Mouse (Mus musculus) T-helper 1 cell (primary cell): ENCODE measurements at regions not wholly inside any gene's neighbourhood (a gene's known extent, or its start where the extent isn't known, plus 50 kb on each side); places are given as distances from the start of the nearest gene placed in this dataset.
"Not testable (repeated sequence)": the region's sequence is repeated elsewhere in the genome, so short reads cannot be mapped to it uniquely, and the experiment has no call there.

Experiments used
- in situ Hi-C: fragments of 300-600 bp; cut with MboI, MseI; formaldehyde crosslinking; loops from one replicate; pipeline ENCODE4 v1.15.1; 2025; ENCODE audit warnings: high pct_unique_total_duplicates

DNA sequence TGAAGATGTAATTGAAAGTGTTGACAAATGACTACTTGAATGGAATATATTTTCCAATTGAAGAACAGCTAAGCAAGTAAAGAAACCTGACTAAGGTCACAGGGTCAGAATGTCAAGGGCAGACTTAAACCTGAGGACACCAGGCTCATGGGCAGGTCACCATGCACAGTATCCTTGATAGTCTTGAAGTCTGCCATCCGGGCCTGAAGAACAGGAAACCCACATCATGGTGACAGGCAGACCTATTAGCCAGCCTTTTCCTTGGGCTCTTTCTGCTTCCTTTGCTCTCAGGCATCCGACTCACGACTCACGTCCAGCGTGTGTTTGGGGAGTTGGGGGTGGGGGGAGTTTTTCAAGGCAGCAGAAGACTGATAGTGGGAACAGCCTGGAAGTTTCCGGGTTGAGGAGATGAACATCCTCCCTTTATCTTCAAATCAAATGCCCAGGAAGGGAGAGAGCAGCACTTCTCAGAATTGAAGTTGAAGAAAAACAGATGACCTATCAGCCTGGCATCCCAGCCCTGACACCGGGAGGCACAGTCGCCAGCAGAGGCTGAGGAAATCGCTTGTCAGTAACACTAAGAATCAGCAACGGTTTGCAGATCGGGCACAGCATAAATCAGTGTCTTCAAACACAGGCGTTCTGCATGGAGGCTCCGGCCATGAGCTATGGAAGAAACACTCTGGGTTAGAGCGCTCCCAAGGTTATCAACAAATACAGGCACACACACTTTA, 163.5 kb downstream of the Opa1 start:
- in situ Hi-C loops: loop anchor here (25.0 kb wide), 1 partner anchor 470 kb away; no protein-coding TSS in a partner anchor

- in situ Hi-C loops: loop anchor here (25.0 kb wide), 1 partner anchor 467 kb away; no protein-coding TSS in a partner anchor
These were observed 166.4 kb downstream of the Opa1 start for GRCm38 (mm10) chr16:29745486-29745885.

DNA sequence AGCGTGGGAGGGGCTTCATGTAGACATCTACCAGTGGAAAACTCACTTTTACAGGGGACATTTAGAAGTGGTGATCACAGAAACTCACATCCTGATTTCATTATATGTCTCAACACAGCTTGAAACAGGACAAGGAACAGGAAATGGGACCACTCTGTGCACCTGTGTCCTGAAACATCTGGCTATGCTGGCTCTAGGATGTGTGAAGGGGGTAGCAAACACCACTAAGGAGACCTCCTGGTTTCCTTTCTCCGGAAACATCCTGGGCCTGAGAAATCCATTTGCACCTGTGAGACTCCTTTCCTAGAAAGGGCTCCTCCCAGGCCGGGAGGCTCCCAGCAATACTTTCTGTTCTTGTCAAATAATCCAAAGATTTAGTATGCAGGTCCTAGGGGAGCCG, 167.1 kb downstream of the Opa1 start:
- in situ Hi-C loops: loop anchor here (25.0 kb wide), 1 partner anchor 466 kb away; no protein-coding TSS in a partner anchor

GRCm38 (mm10) chr16:29749167-29749566, 170.0 kb downstream of the Opa1 start:
- in situ Hi-C loops: loop anchor here (25.0 kb wide), 1 partner anchor 463 kb away; no protein-coding TSS in a partner anchor

GRCm38 (mm10) chr16:29754579-29755199, 175.6 kb downstream of the Opa1 start:
- in situ Hi-C loops: no loop called here

DNA sequence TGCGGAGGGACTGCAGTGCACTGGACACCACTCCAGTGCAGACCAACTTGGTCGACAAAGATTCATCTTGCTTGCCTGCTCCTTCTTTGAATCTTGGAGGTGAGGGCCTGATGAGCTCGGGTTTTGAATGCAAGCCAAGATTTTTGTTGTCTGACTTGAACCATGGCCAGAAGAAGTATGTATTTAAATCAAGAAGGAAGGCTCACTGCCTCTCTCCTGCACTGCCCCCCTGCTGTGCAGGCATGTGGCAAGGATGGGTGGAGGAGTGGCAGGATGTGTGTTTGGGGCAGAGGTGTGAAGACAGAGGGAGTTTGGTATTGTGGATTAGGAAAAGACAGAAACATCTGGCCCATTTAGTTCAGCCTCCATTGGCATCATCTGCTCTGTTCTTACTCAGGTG, 179.1 kb downstream of the Opa1 start:
- in situ Hi-C loops: no loop called here

GRCm38 (mm10) chr16:29759416-29759815, 180.3 kb downstream of the Opa1 start:
- in situ Hi-C loops: no loop called here

DNA sequence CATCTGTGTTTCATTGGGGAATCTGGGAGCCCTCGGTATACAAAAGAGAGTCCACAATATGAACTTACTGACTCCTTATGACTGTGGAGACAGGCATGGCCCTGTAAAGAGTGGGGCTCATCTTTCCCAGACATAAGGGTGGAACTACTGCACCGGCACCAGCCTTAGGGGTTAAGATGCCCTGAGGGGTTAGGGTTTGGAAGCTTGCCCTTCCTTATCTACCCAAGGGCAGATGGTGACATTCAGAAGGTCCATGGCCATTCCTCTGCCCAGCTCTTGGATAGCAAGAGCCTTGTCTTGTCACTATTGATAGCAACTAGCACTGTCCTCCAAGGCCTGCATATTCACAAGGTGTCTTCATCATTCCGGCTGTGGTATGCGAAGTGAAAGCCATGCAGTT, 181.5 kb downstream of the Opa1 start:
- in situ Hi-C loops: no loop called here

GRCm38 (mm10) chr16:29761779-29762277, 182.7 kb downstream of the Opa1 start:
- in situ Hi-C loops: no loop called here

DNA sequence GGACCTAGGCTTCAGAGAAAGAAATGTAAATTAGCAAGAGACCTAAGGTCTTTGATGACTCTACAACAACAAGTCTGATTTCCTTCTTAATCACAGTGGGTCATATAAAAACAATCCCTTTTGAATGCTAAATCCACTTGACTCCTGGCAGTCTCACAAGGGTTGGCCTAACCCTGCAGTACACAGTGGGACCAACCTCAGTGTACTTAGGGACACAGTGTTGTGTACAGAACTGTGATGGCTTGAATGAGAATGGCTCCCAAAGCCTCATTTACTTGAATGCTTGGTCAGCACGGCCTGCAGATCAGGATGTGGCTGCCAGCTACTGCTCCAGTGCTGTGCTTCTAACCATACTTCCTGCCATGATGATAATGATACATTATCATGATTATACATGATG, 185.2 kb downstream of the Opa1 start:
- in situ Hi-C loops: no loop called here

- in situ Hi-C loops: not testable (repeated sequence)
These were observed 186.7 kb downstream of the Opa1 start for GRCm38 (mm10) chr16:29765801-29766200.

DNA sequence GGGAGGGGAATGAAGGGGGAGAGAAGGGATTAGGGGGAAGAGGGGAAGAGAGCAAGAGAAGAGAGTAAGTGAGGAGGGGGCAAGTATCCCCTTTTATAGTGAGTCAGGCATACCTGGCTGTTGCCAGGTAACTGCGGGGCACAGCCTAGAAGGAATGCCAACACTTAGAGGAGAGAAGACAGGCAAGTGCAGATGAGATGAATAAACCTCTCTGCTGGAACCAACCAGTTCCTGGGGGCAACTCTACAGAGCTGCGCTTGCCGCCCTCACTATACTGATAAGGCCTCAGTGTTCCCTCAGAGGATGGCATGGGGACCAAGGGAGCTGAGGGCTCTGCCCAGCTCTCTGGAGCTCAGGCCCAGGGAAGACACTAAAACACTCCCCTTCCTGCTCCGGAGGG, 192.2 kb downstream of the Opa1 start:
- in situ Hi-C loops: no loop called here

DNA sequence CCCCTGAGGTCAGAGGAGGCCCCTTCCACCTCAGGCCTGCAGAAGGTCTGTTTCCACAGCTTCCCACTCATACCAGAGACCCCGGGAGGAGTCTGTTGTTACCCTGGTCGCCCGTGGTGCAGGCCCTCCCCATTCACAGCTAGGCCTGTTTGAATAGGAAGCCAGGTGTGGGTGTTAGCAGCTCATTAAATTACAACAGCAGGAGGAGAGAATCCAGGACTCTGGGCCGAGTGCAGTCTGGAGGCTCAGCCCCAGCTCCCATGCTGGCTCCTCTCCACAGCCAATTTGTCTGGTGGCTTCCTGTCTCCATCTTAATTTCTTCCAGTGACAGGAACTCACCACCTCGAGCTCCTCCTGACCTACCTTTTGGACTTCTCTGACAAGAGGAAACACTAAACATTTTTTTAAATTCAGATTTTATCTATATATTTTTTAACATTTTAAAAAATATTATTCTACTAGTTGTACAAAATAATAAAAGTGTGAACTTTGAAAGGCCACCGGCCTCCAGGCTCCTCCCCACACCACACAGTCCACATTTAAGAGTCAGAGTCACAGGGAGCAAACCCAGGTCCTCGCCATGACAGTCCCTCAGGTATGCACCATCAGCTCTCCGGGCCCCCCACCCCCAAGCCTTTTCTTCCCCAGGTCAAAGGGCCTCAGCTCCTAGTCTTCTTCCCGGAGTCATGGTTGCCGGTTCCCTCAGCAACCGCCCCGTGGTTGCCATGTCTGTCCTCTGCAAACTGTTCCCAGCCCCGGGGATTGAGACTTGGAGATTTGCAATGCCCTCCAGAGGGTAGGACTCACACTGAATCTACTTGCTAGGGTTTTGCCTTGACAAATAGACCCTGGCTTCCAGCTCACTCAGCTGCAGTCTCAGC, 192.8 kb downstream of the Opa1 start:
- in situ Hi-C loops: no loop called here

- in situ Hi-C loops: no loop called here
These were observed 193.5 kb downstream of the Opa1 start for GRCm38 (mm10) chr16:29772609-29772988.

GRCm38 (mm10) chr16:29773056-29773455, 193.9 kb downstream of the Opa1 start:
- in situ Hi-C loops: no loop called here

GRCm38 (mm10) chr16:29774949-29775348, 195.8 kb downstream of the Opa1 start:
- in situ Hi-C loops: no loop called here

GRCm38 (mm10) chr16:29775879-29776278, 196.7 kb downstream of the Opa1 start:
- in situ Hi-C loops: no loop called here

GRCm38 (mm10) chr16:29782441-29782840, 203.3 kb downstream of the Opa1 start:
- in situ Hi-C loops: no loop called here

DNA sequence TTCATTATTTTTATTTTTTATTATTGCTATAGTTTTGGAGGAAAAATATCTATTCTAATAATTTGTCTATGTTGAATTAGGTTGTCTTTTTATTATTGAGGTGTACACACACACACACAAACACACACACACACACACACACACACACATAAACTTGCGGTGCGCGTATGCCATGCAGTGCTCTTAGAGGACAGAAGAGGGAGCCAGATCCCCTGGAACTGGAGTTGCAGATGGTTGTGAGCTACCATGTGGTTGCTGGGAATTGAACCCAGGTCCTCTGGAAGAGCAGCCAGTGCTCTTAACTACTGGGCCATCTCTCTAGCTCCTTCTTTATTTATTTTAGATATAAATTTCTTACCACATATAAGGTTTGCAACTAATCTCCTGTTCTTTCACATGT, 206.0 kb downstream of the Opa1 start:
- in situ Hi-C loops: no loop called here

GRCm38 (mm10) chr16:29786540-29786939, 207.4 kb downstream of the Opa1 start:
- in situ Hi-C loops: no loop called here

GRCm38 (mm10) chr16:29787633-29788511, 208.7 kb downstream of the Opa1 start:
- in situ Hi-C loops: no loop called here
